Mouse (Mus musculus) small intestine, adult 2 months (tissue): ENCODE measurements around the gene Syne1. TPM values are rescaled to one million over a fixed set of nuclear protein-coding genes. Genes with fewer than 3 reads are reported as not detected.

Experiments
- H3K27ac ChIP-seq: fragments of 200-500 bp; 2 replicates; pipeline ENCODE4 v1.5.1; 2012; ENCODE audit warnings: low read depth, low read length, control low read depth, inconsistent platforms; ENCODE audit not compliant: insufficient read depth
- H3K27me3 ChIP-seq: fragments of 200-500 bp; 2 replicates; pipeline ENCODE4 v1.6.1; 2012; ENCODE audit warnings: mild to moderate bottlenecking, moderate library complexity, low read length, inconsistent platforms; ENCODE audit not compliant: control insufficient read depth, insufficient read depth
- H3K36me3 ChIP-seq: fragments of 200-500 bp; 2 replicates; pipeline ENCODE4 v1.6.1; 2012; ENCODE audit warnings: mild to moderate bottlenecking, low read length, control low read depth, inconsistent platforms; ENCODE audit not compliant: control insufficient read depth, insufficient read depth
- H3K4me1 ChIP-seq: fragments of 200-500 bp; 2 replicates; pipeline ENCODE4 v1.6.1; 2012; ENCODE audit warnings: low read length, inconsistent platforms, mixed read lengths; ENCODE audit not compliant: control insufficient read depth, insufficient read depth, insufficient read length
- H3K4me3 ChIP-seq: fragments of 200-500 bp; 2 replicates; pipeline ENCODE4 v1.5.1; 2012; ENCODE audit warnings: low read depth, mild to moderate bottlenecking, control low read depth, inconsistent platforms, low read length, moderate library complexity
- CTCF ChIP-seq: fragments of 200-500 bp; IDR thresholded peaks from 2 replicates; pipeline ENCODE4 v1.5.1; 2012; ENCODE audit warnings: low read depth, mild to moderate bottlenecking, control low read depth, inconsistent platforms, low read length, moderate library complexity, mixed read lengths; ENCODE audit not compliant: insufficient replicate concordance, insufficient read length; ENCODE audit errors: extremely low read depth
- POLR2A ChIP-seq: fragments of 200-500 bp; IDR thresholded peaks from 2 replicates; pipeline ENCODE4 v1.6.1; 2012; ENCODE audit warnings: low read depth, mild to moderate bottlenecking, control low read depth, inconsistent platforms, low read length, moderate library complexity
- WGBS: fragments of 180-500 bp; shearing (Covaris S2); methylation state at CpG from one replicate; pipeline ENCODE4 v1.1.7; 2018; 5-methylcytosine and 5-hydroxymethylcytosine counted together
- polyA plus RNA-seq: library from polyadenylated mRNA; depleted of rRNA; stranded (reverse); fragments of >200 nt; gene quantifications from 2 replicates; pipeline ENCODE4 v1.2.3, GENCODE M21; 2012

Syne1 gene
- polyA plus RNA-seq, 1 experiment: 10.0 TPM

DNA sequence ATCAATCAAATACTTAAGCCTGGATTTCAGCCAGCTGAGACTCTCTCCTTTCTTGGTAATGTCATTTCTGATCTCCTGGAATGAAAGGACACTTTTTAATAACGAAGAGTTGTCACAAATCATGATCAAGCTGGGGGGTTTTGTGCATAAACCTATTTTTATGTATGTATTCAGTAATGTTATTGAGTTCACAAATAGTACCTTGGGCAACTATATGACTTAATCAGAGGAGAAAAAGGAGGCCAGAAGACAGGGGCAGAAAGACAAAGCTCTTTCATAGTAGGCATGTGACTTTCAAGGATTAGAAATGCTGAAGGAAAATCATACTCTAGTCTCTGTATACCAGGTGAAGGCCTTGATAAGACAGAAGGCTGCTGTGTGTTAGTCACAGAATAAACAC is 204.4 kb downstream of the Syne1 start:
- TF ChIP-seq CTCF (no peak), POLR2A (no peak)
- Histone ChIP-seq H3K27ac (no peak overlapping the region), H3K4me1 (no peaks in the 10 kb centered on the region), H3K36me3 (no peaks in the 10 kb centered on the region), H3K27me3 (no peaks in the 10 kb centered on the region), H3K4me3 (no peak overlapping the region)
- 40% methylated on average over 1 of the region's 1 CpGs for WGBS

DNA sequence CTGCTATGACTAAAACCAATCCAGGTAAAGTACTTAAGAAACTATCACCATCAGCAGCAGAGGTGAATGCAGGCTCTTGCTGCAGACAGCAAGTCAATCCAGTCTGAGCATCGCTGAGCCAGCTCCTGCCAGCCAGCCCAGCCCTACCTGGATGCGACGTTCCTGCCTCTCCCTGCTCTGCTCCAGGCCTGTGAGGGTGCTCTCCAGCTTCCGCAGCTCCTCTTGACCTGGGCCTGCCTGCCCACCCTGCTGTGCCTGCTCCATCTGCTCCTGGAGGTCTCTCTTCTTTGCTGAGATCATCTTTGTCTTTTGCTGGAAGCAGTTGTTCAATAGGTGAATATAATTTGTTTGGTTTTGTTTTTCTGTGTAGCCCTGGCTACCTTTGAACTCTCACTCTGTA is 208.1 kb downstream of the Syne1 start:
- Histone ChIP-seq H3K27me3 (no peaks in the 10 kb centered on the region), H3K4me1 (no peaks in the 10 kb centered on the region), H3K36me3 (no peaks in the 10 kb centered on the region), H3K4me3 (no peak overlapping the region), H3K27ac (no peak overlapping the region)
- 67% methylated on average over 4 of the region's 4 CpGs for WGBS
- no peak for TF ChIP-seq POLR2A
- no peak for TF ChIP-seq CTCF

DNA sequence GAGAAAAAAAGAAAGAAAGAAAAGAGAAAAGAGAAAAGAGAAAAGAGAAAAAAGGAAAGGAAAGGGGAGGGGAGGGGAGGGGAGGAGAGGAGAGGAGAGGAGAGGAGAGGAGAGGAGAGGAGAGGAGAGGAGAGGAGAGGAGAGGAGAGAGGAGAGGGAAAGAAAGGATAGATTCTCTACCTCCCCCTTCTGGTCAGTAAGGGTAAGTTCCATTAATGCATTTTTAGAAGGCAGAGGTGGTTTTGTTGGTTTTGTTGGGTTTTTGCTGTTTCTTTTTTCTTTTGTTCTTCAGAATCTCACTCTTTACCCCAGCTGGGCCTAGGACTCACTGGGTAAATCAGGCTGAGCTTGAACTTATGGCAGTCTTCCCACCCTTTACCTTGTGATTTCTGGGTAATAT is 214.9 kb downstream of the Syne1 start:
- H3K27ac ChIP-seq: no peak overlapping the region
- H3K4me3 ChIP-seq: no peak overlapping the region
- TF ChIP-seq POLR2A (no peak), CTCF (no peak)
- no peaks in the 10 kb centered on the region for H3K36me3 ChIP-seq
- H3K27me3 ChIP-seq: no peaks in the 10 kb centered on the region
- H3K4me1 ChIP-seq: no peaks in the 10 kb centered on the region

GRCm38 (mm10) chr10:5332801-5333200 is 218.5 kb downstream of the Syne1 start:
- Histone ChIP-seq H3K27me3 (no peaks in the 10 kb centered on the region), H3K27ac (no peak overlapping the region), H3K4me3 (no peak overlapping the region), H3K36me3 (no peaks in the 10 kb centered on the region), H3K4me1 (no peaks in the 10 kb centered on the region)
- WGBS: 87% methylated on average over 5 of the region's 5 CpGs
- no peak for TF ChIP-seq POLR2A
- no peak for TF ChIP-seq CTCF

DNA sequence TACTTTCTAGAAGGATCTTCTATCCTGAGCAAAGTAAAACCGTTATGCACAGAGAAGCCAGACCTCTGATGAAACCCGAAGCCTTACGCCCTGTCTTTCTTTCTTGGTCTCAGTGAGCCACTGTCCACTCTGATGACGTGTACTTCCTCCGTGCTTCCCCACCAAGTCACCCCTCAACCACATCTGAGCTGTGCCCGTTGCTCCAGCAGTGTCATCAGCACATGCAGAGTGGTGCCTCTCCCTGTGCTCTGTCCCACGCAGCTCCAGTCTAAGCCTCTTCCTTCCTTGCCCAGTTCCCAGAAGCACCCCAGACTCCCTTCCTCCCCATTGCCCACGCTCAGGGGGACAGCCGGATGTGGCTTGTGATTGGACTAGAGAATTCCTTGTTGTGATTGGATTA is 224.6 kb downstream of the Syne1 start:
- no peak for TF ChIP-seq POLR2A
- no peak for TF ChIP-seq CTCF
- Histone ChIP-seq H3K27me3 (no peaks in the 10 kb centered on the region), H3K36me3 (no peaks in the 10 kb centered on the region), H3K4me3 (0 out of 2 replicates have a peak overlapping the region, but pooled peaks have one; percentile 3), H3K4me1 (no peaks in the 10 kb centered on the region), H3K27ac (no peak overlapping the region)
- 72% methylated on average over 9 of the region's 9 CpGs for WGBS

DNA sequence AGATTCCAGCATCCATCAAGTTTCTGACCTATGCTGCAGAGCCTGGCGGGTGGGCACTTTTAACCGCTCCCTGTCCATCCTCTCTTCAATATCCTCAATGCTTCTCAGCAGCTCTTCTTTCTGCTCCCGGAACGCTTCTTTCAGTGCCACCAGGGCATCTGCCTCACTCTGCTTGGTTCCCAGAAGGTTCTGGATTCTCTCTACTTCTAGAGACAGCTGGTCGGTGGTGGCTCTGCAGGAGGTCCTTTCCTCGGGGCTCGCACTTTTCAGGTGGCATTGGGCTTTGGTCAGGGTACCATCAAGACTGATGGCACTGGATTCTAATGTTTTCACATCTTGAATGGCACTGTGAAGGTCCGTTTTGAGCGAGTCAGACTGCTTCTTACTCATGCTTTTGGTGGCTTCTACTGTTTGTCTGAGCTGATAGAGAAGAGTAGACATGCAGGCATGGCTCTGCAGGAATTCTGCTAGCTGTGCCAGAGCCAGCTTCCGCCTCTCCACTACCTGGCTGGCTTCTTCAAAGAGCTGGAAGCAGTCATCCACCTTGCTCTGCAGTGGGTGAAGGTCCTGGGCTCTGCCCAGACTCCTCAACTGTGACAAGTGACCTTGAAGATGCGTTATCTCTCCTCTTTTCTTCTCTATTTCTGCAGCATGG is 227.4 kb downstream of the Syne1 start:
- TF ChIP-seq POLR2A (no peak), CTCF (no peak)
- Histone ChIP-seq H3K4me3 (no peak overlapping the region), H3K36me3 (no peaks in the 10 kb centered on the region), H3K27me3 (no peaks in the 10 kb centered on the region), H3K4me1 (no peaks in the 10 kb centered on the region), H3K27ac (no peak overlapping the region)
- WGBS: 82% methylated on average over 11 of the region's 11 CpGs

- H3K4me3 ChIP-seq: no peak overlapping the region
- WGBS: 45% methylated on average over 7 of the region's 7 CpGs
- no peaks in the 10 kb centered on the region for H3K36me3 ChIP-seq
- H3K27me3 ChIP-seq: no peaks in the 10 kb centered on the region
- no peak overlapping the region for H3K27ac ChIP-seq
- no peaks in the 10 kb centered on the region for H3K4me1 ChIP-seq
- no peak for TF ChIP-seq POLR2A
- no peak for TF ChIP-seq CTCF
These were observed 228.7 kb downstream of the Syne1 start for GRCm38 (mm10) chr10:5322562-5322961.

DNA sequence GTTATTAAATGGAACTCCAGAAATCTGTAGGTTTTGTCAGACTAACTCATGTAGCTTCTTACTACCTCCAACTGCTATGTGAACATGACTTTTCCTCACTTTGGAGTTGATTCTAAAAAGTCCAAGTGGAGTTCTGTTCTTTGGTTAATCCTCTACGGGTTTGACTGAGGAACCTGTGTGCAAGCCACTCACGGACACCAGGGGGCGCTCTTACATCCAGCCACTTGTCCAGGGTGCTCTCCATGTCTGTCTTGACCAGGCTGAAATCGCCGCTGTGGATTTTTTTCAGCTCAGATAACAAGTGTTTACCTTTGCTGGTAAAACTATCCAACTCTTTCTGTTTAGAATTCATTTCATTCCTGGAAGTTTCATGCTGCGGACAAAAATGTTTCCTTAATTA is 233.7 kb downstream of the Syne1 start:
- 7% methylated on average over 6 of the region's 6 CpGs for WGBS
- Histone ChIP-seq H3K27me3 (no peaks in the 10 kb centered on the region), H3K4me1 (no peaks in the 10 kb centered on the region), H3K36me3 (no peaks in the 10 kb centered on the region), H3K4me3 (no peak overlapping the region), H3K27ac (no peak overlapping the region)
- TF ChIP-seq CTCF (peak; percentile 72; the same call in 1 of the 2 replicates), POLR2A (no peak)
